10 mouse cellular contexts compared by ENCODE assay signal in genomic region chr5:92093263-92094061, GRCm38 (mm10). TPM values are rescaled to one million over a fixed set of nuclear protein-coding genes. Genes with fewer than 3 reads are reported as not detected.
A peak's percentile ranks its signal among the peaks of the same experiment; 100 is the strongest.
DNase-seq lines count a peak whose midpoint lies in the region; ATAC-seq and TF ChIP-seq lines count a peak whose summit lies in the region.
"Had no signal": no experiment of that assay in that cellular context is flagged by ENCODE, and none has a peak within 500 bp of the region (broad histone marks: within the 10 kb centered on the region; RNA-seq: fewer than 3 reads in every experiment).

No protein-coding gene starts in this region.

- 50% methylated on average over 15 of the region's 15 CpGs for WGBS in kidney, embryonic 16.5 days
- 54% methylated on average over 15 of the region's 15 CpGs for WGBS in kidney, embryonic 15.5 days
- 33% methylated on average over 15 of the region's 15 CpGs for WGBS in macrophage (ENCODE audit: missing documents)

- dilution Hi-C loops in CH12.LX (cut with MboI; ENCODE audit: extremely low pct_ligation_motif_present, extremely low pct_unique_long_range_greater_than_20kb, low sequenced_read_pairs): no loop called here

- TF ChIP-seq RAD21 in CH12.LX (IDR thresholded peaks at IDR 0.05; ENCODE audit: low read depth, low read length): no peak

- H3K27me3 ChIP-seq in kidney, embryonic 16.5 days (ENCODE audit: insufficient read depth, low read length): no peaks in the 10 kb centered on the region
- no peaks in the 10 kb centered on the region for H3K27me3 ChIP-seq in kidney, embryonic 15.5 days
- H3K27me3 ChIP-seq in CH12.LX (replicated peaks): no peaks in the 10 kb centered on the region
- H3K27me3 ChIP-seq: limb, embryonic 12.5 days had no signal

- no peaks in the 10 kb centered on the region; the same call in 1 of the 2 replicates for H3K79me2 ChIP-seq in CH12.LX (replicated peaks; ENCODE audit: control insufficient read depth, extremely low read depth, insufficient read depth, poor library complexity, severe bottlenecking)
- no peaks in the 10 kb centered on the region for H3K79me2 ChIP-seq in macrophage (ENCODE audit: inconsistent target)

- no peaks in the 10 kb centered on the region for H3K36me3 ChIP-seq in kidney, embryonic 16.5 days (ENCODE audit: insufficient read depth, low read length)
- no peaks in the 10 kb centered on the region for H3K36me3 ChIP-seq in kidney, embryonic 15.5 days
- no peaks in the 10 kb centered on the region for H3K36me3 ChIP-seq in CH12.LX (replicated peaks in 1 of 2; ENCODE audit: control insufficient read depth in 1 of 2, insufficient read depth in 1 of 2, low read length in 1 of 2)
- H3K36me3 ChIP-seq in macrophage (ENCODE audit: inconsistent target): no peaks in the 10 kb centered on the region
- H3K36me3 ChIP-seq: limb, embryonic 12.5 days had no signal

- H3K4me1 ChIP-seq in kidney, embryonic 16.5 days (ENCODE audit: insufficient read depth, low read length): peaks cover 7% of the 10 kb centered on the region; the same call in 1 of the 2 replicates
- H3K4me1 ChIP-seq in kidney, embryonic 15.5 days: peaks cover 12% of the 10 kb centered on the region
- H3K4me1 ChIP-seq in CH12.LX (ENCODE audit: control insufficient read depth in 1 of 2, insufficient read depth in 2 of 2): peaks cover 0 to 12% of the 10 kb centered on the region in 2 experiments; a peak in 2 of 4 replicates

- peak; percentile 54; the same call in 1 of the 2 replicates for ATAC-seq in kidney, embryonic 16.5 days (ENCODE audit: low FRiP score, low TSS enrichment)
- no peak for ATAC-seq in kidney, embryonic 15.5 days (replicated peaks; ENCODE audit: low FRiP score)

- H3K4me2 ChIP-seq in kidney, embryonic 16.5 days (replicated peaks; ENCODE audit: low read depth, low read length): 0 out of 2 replicates have a peak overlapping the region, but pooled peaks have one; percentile 5
- H3K4me2 ChIP-seq in kidney, embryonic 15.5 days: no peak overlapping the region
- H3K4me2 ChIP-seq in CH12.LX (ENCODE audit: insufficient read depth, low read depth, poor library complexity, severe bottlenecking): peak overlapping the region; percentile 47; the same call in 1 of the 2 replicates
- H3K4me2 ChIP-seq: limb, embryonic 12.5 days had no signal

- peak; percentile 54 for DNase-seq in CD4-positive helper T cell, adult 2 months (ENCODE audit: low read depth, low spot score)
- DNase-seq in CH12.LX (ENCODE audit: extremely low read depth): no peak
- no peak for DNase-seq in cerebellum, postnatal 14 days
- DNase-seq in gastrocnemius, postnatal 25 days: no peak
- DNase-seq: cerebellum, adult 9-10 months; right cerebral cortex, postnatal 4 days had no signal

- no peak for TF ChIP-seq POLR2A in CH12.LX (IDR thresholded peaks at IDR 0.05; ENCODE audit: low read depth, low read length)

- H3K9me3 ChIP-seq in kidney, embryonic 16.5 days (ENCODE audit: low read length): no peaks in the 10 kb centered on the region
- no peaks in the 10 kb centered on the region for H3K9me3 ChIP-seq in kidney, embryonic 15.5 days (replicated peaks)
- no peaks in the 10 kb centered on the region for H3K9me3 ChIP-seq in CH12.LX (replicated peaks; ENCODE audit: low read length)
- H3K9me3 ChIP-seq: limb, embryonic 12.5 days had no signal

- TF ChIP-seq CTCF in CH12.LX (conservative IDR thresholded peaks at IDR 0.05 in 1 of 2, IDR thresholded peaks at IDR 0.05 in 1 of 2; ENCODE audit: low read depth in 2 of 2, low read length in 2 of 2): no peak

- no peak for TF ChIP-seq EP300 in CH12.LX (IDR thresholded peaks at IDR 0.05; ENCODE audit: low read length)

- H3K27ac ChIP-seq in kidney, embryonic 16.5 days (ENCODE audit: low read length): no peak overlapping the region
- no peak overlapping the region for H3K27ac ChIP-seq in kidney, embryonic 15.5 days
- H3K27ac ChIP-seq in CH12.LX (ENCODE audit: insufficient read depth, low read depth) (no peak overlapping the region), macrophage (peak overlapping the region; percentile 48)
- H3K27ac ChIP-seq: limb, embryonic 12.5 days had no signal

- no peak overlapping the region for H3K9ac ChIP-seq in kidney, embryonic 16.5 days (replicated peaks; ENCODE audit: low read length)
- H3K9ac ChIP-seq in kidney, embryonic 15.5 days: no peak overlapping the region
- H3K9ac ChIP-seq in CH12.LX (ENCODE audit: insufficient read depth, low read depth): no peak overlapping the region
- H3K9ac ChIP-seq: limb, embryonic 12.5 days had no signal

- no peak overlapping the region for H3K4me3 ChIP-seq in kidney, embryonic 16.5 days (ENCODE audit: low read length)
- no peak overlapping the region for H3K4me3 ChIP-seq in kidney, embryonic 15.5 days (replicated peaks)
- H3K4me3 ChIP-seq in CH12.LX (replicated peaks in 1 of 3; ENCODE audit: low read depth in 2 of 3, low read length in 2 of 3, poor library complexity in 1 of 3) (peak overlapping the region in 2 of 3 experiments; percentile 6 to 11), macrophage (ENCODE audit: inconsistent target) (peak overlapping the region; percentile 31)
- H3K4me3 ChIP-seq: limb, embryonic 12.5 days had no signal

- in situ Hi-C loops in CH12.LX (cut with MboI; ENCODE audit: low pct_ligation_motif_present, low pct_unique_long_range_greater_than_20kb, low sequenced_read_pairs): no loop called here

TF ChIP-seq in CH12.LX, 34 proteins besides CTCF, POLR2A, EP300 and RAD21:
- TF ChIP-seq BHLHE40 (IDR thresholded peaks at IDR 0.05; ENCODE audit: low read depth, low read length) (peak; percentile 57), KAT2A (IDR thresholded peaks at IDR 0.05; ENCODE audit: insufficient replicate concordance, low read length) (no peak)

RNA-seq across cellular contexts. Expression of gene G3bp2, which starts 9.9 kb away (rescaled TPM):
- 155 and 169 TPM in 2 replicates for polyA plus RNA-seq in kidney, embryonic 16.5 days (2015; fragmentation: Nextera tagmentation; extraction: Ambion mirVana)
- 174 and 191 TPM in 2 replicates for polyA plus RNA-seq in kidney, embryonic 15.5 days (2015; fragmentation: Nextera tagmentation; extraction: Ambion mirVana)
- total RNA-seq in CH12.LX (2012; rRNA removed) (38.8 and 55.9 TPM in 2 replicates), CH12.LX (2014; rRNA removed) (99.7 and 103 TPM in 2 replicates)
- polyA plus RNA-seq in CH12.LX (2012; ENCODE audit: insufficient read length, low read depth) (106 and 114 TPM in 2 replicates), macrophage (2018) (76.9 to 105 TPM (median 87.9 TPM) in 3 replicates)
- 100 to 1,000 TPM in 8 of 26 experiments, 10 to 100 TPM in 18; 15.3 to 144 (median 80.7) TPM for total RNA-seq in macrophage (2018; cell fraction: chromatin; rRNA removed)
- total RNA-seq in macrophage (2018; cell fraction: cytosol; rRNA removed): 100 to 1,000 TPM in 13 of 26 experiments, 10 to 100 TPM in 13; 70.1 to 161 (median 99.7) TPM
- 100 to 1,000 TPM in 15 of 26 experiments, 10 to 100 TPM in 11; 40.0 to 185 (median 107) TPM for total RNA-seq in macrophage (2018; cell fraction: nucleus; rRNA removed)
- total RNA-seq in gastrocnemius, postnatal 25 days (2021): 10 to 100 TPM; 48.8 to 51.7 TPM

RNA-seq across cellular contexts. Expression of gene Uso1, which starts 44.3 kb away (rescaled TPM):
- polyA plus RNA-seq in kidney, embryonic 16.5 days (2015; fragmentation: Nextera tagmentation; extraction: Ambion mirVana): 40.0 and 40.5 TPM in 2 replicates
- 42.9 and 46.5 TPM in 2 replicates for polyA plus RNA-seq in kidney, embryonic 15.5 days (2015; fragmentation: Nextera tagmentation; extraction: Ambion mirVana)
- 20.9 and 22.7 TPM in 2 replicates for total RNA-seq in CH12.LX (2012; rRNA removed)
- 16.9 and 19.9 TPM in 2 replicates for total RNA-seq in CH12.LX (2014; rRNA removed)
- polyA plus RNA-seq in CH12.LX (2012; ENCODE audit: insufficient read length, low read depth): 55.6 and 63.7 TPM in 2 replicates
- total RNA-seq in macrophage (2018; cell fraction: chromatin; rRNA removed): 100 to 1,000 TPM in 20 of 26 experiments, 10 to 100 TPM in 6; 78.1 to 135 (median 108) TPM
- 10 to 100 TPM; 42.8 to 63.5 (median 55.3) TPM for total RNA-seq in macrophage (2018; cell fraction: cytosol; rRNA removed)
- 100 to 1,000 TPM in 9 of 26 experiments, 10 to 100 TPM in 17; 70.1 to 131 (median 96.5) TPM for total RNA-seq in macrophage (2018; cell fraction: nucleus; rRNA removed)
- 47.9 to 67.1 TPM (median 62.5 TPM) in 3 replicates for polyA plus RNA-seq in macrophage (2018)
- total RNA-seq in gastrocnemius, postnatal 25 days (2021): 10 to 100 TPM; 56.6 to 58.4 TPM

RNA-seq across cellular contexts. Expression of gene Cdkl2, which starts 49.8 kb away (rescaled TPM):
- 1.6 TPM in 2 replicates for polyA plus RNA-seq in kidney, embryonic 16.5 days (2015; fragmentation: Nextera tagmentation; extraction: Ambion mirVana)
- polyA plus RNA-seq in kidney, embryonic 15.5 days (2015; fragmentation: Nextera tagmentation; extraction: Ambion mirVana): 1.1 and 1.8 TPM in 2 replicates
- total RNA-seq in CH12.LX (2012; rRNA removed) (0.50 and 0.51 TPM in 2 replicates), CH12.LX (2014; rRNA removed) (0.54 and 0.81 TPM in 2 replicates)
- polyA plus RNA-seq in CH12.LX (2012; ENCODE audit: insufficient read length, low read depth) (1.0 and 1.1 TPM in 2 replicates), macrophage (2018) (2.2 to 3.1 TPM (median 3.1 TPM) in 3 replicates)
- total RNA-seq in macrophage (2018; cell fraction: chromatin; rRNA removed): 10 to 100 TPM in 3 of 26 experiments, 1 to 10 TPM in 23; 1.6 to 15.6 (median 3.9) TPM
- total RNA-seq in macrophage (2018; cell fraction: cytosol; rRNA removed): 1 to 10 TPM in 23 of 26 experiments, under 1 TPM in 3; 0.81 to 4.5 (median 2.4) TPM
- total RNA-seq in macrophage (2018; cell fraction: nucleus; rRNA removed): 10 to 100 TPM in 1 of 26 experiments, 1 to 10 TPM in 25; 1.4 to 11.8 (median 3.5) TPM
- total RNA-seq in gastrocnemius, postnatal 25 days (2021): 1 to 10 TPM; 3.7 to 4.1 TPM

Comparison
In these comparisons a context has a peak if more than half of its experiments do, and no peak if none do; other contexts are left out.
1. H3K4me3 ChIP-seq: peak in CH12.LX (2 of 3) and macrophage (single experiment); none in kidney, embryonic 16.5 days (single experiment) and kidney, embryonic 15.5 days (single experiment).